Mouse (Mus musculus) intestine, embryonic 16.5 days (tissue): Measurements from ENCODE around the gene Olfr340. TPM values are rescaled to one million over a fixed set of nuclear protein-coding genes. Genes with fewer than 3 reads are reported as not detected.
"Not testable (repeated sequence)": the region's sequence is repeated elsewhere in the genome, so short reads cannot be mapped to it uniquely, and the experiment has no call there.

Experiments used
- ATAC-seq: fragments of 200-750 bp; cut with Nextera tagmentation; 2 replicates; pipeline ENCODE4 v1.8.0; 2017; ENCODE audit warnings: moderate TSS enrichment, moderate library complexity
- H3K27ac ChIP-seq: fragments of 300-500 bp; sonication (generic); 2 replicates; pipeline ENCODE4 v1.5.1; 2014; ENCODE audit warnings: mild to moderate bottlenecking, low read length
- H3K27me3 ChIP-seq: fragments of 300-500 bp; sonication (generic); replicated peaks from 2 replicates; pipeline ENCODE4 v1.6.1; 2014; ENCODE audit warnings: low read length, control low read depth, mixed read lengths; ENCODE audit not compliant: control insufficient read depth, insufficient read depth
- H3K36me3 ChIP-seq: fragments of 300-500 bp; sonication (generic); 2 replicates; pipeline ENCODE4 v1.6.1; 2014; ENCODE audit warnings: low read length, control low read depth; ENCODE audit not compliant: control insufficient read depth, insufficient read depth
- H3K4me1 ChIP-seq: fragments of 300-500 bp; sonication (generic); 2 replicates; pipeline ENCODE4 v1.6.1; 2014; ENCODE audit warnings: low read length, control low read depth, mixed read lengths; ENCODE audit not compliant: control insufficient read depth, insufficient read depth
- H3K4me2 ChIP-seq: fragments of 300-500 bp; sonication (generic); 2 replicates; pipeline ENCODE4 v1.6.1; 2014; ENCODE audit warnings: low read depth, low read length, control low read depth
- H3K4me3 ChIP-seq: fragments of 300-500 bp; sonication (generic); 2 replicates; pipeline ENCODE4 v1.5.1; 2014; ENCODE audit warnings: mild to moderate bottlenecking, low read length
- H3K9ac ChIP-seq: fragments of 300-500 bp; sonication (generic); 2 replicates; pipeline ENCODE4 v1.6.1; 2014; ENCODE audit warnings: low read depth, low read length
- H3K9me3 ChIP-seq: fragments of 300-500 bp; sonication (generic); 2 replicates; pipeline ENCODE4 v1.6.1; 2016; ENCODE audit warnings: low read length, control low read depth; ENCODE audit not compliant: control insufficient read depth
- WGBS: fragments of 180-500 bp; shearing (Covaris S2); extraction: QIAGEN DNeasy Blood & Tissue Kit; methylation state at CpG from one replicate; pipeline ENCODE4 v1.1.7; 2014; 5-methylcytosine and 5-hydroxymethylcytosine counted together
- polyA plus RNA-seq: library from polyadenylated mRNA; unstranded; fragments of >200 nt; fragmentation: Nextera tagmentation; extraction: Ambion mirVana; gene quantifications from 2 replicates; pipeline ENCODE4 v1.2.1, GENCODE M21; 2015

Gene Olfr340
- polyA plus RNA-seq, result not detected in 2 replicates

DNA sequence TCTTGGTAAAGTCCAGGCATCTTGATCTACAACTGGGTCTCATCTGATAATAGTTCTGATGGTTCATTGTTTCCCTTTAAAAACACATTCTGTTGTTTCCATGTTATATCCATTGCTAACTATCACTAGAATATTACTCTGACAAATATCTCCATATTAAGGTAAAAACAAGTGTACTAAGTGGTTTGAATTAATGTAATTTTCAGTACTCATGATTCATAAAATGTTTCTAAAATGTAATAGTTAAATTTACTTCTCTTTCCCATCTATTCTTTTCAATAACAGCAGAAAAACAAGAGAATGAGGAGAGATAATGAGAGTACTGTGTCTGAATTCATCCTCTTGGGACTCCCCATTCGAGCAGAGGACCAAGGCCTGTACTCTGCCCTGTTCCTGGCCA, at the start of gene Olfr340:
Olfr340 (plus strand) TSS at position 301 of the 400 bp plus-strand sequence.
- no peak within 1 kb of the TSS for H3K4me2 ChIP-seq
- ATAC-seq, result no peak
- WGBS, result 78% methylated on average over 1 of the region's 1 CpGs
- no peaks in the 10 kb centered on the region for H3K4me1 ChIP-seq
- no peaks in the 10 kb centered on the region for H3K9me3 ChIP-seq
- H3K36me3 ChIP-seq, result no peaks in the 10 kb centered on the region
- no peak within 1 kb of the TSS for H3K27ac ChIP-seq
- H3K4me3 ChIP-seq, result no peak within 1 kb of the TSS
- no peak within 1 kb of the TSS for H3K9ac ChIP-seq
- H3K27me3 ChIP-seq, result no peaks in the 10 kb centered on the region

DNA sequence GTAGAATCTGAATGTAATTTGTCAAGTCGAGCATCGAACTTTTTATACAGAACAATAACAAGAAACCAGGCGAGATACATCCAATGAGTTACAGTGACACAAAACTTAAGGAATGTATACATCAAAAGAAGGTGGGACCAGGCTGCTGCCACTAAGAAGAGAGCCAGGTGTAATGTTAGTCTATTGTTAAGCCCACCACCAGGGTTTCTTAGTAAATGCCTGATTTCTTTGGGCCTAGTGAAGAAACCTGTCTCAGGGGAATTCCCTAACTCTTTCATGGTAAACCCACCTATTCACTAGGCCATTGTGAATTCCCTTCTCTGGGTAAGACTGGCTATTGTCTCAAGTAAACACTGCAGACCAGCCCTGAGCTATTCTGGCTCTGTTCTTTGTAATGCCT, 37.2 kb upstream of the Olfr340 start:
- H3K4me2 ChIP-seq, result not testable (repeated sequence)
- WGBS, result 79% methylated on average over 3 of the region's 3 CpGs

DNA sequence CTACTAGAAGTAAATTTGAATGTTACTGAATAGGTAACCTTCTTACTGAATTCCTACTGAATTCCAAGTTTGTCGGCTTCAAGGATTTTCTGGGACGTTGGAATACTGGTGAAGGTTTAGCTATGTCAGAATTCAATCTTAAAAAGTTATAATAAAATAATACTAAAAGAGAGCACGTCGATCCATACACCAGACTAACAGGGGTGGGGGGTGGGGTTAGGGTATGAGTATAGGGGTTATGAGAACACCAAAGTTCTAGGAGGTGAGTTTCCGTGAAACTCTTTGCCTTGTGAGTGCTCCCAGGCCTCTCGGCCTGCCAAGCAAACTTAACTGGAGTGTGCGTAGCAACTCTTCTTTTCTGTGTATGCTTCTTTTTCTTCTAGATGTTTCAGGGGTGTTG, 36.8 kb upstream of the Olfr340 start:
- not testable (repeated sequence) for H3K9me3 ChIP-seq, H3K27ac ChIP-seq, ATAC-seq, H3K27me3 ChIP-seq, H3K4me3 ChIP-seq, H3K36me3 ChIP-seq, H3K9ac ChIP-seq, H3K4me1 ChIP-seq, H3K4me2 ChIP-seq
- WGBS, result 88% methylated on average over 7 of the region's 7 CpGs

More for the DNA sequence above, 37.2 kb upstream of the Olfr340 start:
- H3K27me3 ChIP-seq, H3K4me1 ChIP-seq, H3K9ac ChIP-seq, H3K9me3 ChIP-seq, H3K4me3 ChIP-seq, H3K27ac ChIP-seq, H3K36me3 ChIP-seq, ATAC-seq: not testable (repeated sequence)

DNA sequence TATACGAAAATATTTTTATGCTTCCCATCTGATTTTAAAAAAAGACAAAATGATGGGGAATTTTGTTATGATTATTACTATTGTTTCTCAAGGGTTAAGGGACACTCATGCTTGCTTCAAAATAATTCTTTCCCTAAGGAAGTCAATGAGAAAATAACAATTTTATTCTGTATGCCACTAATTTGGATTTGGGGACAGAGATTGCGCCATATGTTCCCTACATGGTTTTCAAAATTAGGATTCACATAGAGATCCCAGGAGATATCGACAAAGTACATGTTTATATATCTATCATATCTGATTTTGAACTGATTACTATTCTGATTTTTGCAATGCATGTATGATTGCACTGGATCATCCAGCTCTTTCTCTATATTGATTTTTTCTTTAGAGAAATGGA, 33.7 kb upstream of the Olfr340 start, which contains the start of gene Olfr339:
Olfr339 (plus strand) TSS at position 301 of the 400 bp plus-strand sequence.
- ATAC-seq, result no peak
- no peak within 1 kb of the TSS for H3K27ac ChIP-seq
- no peak within 1 kb of the TSS for H3K4me3 ChIP-seq
- no peaks in the 10 kb centered on the region for H3K36me3 ChIP-seq
- no peak within 1 kb of the TSS for H3K4me2 ChIP-seq
- WGBS, result 80% methylated on average over 3 of the region's 3 CpGs
- H3K9me3 ChIP-seq, result no peaks in the 10 kb centered on the region
- no peak within 1 kb of the TSS for H3K9ac ChIP-seq
- no peaks in the 10 kb centered on the region for H3K27me3 ChIP-seq
- H3K4me1 ChIP-seq, result no peaks in the 10 kb centered on the region

DNA sequence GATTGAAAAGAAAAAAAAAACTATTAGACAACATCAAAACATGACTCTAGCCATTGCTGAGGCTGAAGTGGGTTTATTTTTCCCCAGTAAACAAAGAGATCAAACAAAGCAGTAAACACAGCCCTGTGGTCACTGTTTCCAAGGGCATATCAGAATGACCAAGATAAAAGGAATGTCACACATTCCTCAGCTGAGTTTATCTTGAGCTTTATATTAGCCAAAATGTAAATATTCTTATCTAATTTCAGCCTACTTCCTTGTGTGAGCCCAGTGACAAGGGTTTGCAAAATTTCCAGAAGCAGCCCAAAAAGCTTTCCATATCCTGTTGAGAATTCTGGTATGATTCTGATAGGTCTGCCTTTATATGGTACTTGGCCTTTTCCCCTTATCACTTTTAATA, 21.2 kb downstream of the Olfr340 start:
- Histone ChIP-seq H3K9ac (no peak overlapping the region), H3K36me3 (no peaks in the 10 kb centered on the region), H3K27ac (no peak overlapping the region), H3K9me3 (no peaks in the 10 kb centered on the region), H3K4me3 (no peak overlapping the region), H3K4me1 (no peaks in the 10 kb centered on the region), H3K4me2 (no peak overlapping the region), H3K27me3 (no peaks in the 10 kb centered on the region)
- ATAC-seq, result no peak

DNA sequence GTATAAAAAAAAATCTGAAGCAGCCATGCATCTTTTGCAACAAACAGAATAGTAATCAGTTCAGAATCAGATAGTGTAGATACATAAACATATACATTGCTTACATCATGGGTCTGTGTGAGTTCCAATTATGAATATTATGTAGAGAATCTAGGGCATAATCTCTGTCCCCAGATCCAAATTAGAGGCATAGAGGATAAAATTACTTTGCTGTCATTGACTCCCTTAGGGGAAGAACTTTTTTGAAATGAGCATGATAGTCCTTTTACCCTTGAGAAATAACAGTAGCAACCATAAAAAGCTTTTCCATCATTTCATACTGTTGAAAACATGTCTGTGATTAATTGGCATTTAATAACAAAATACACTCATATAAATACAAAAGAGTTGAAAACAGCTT, 30.0 kb downstream of the Olfr340 start, which contains the start of gene Olfr341:
Olfr341 (minus strand) TSS at position 101 of the 400 bp plus-strand sequence.
- Histone ChIP-seq H3K4me1 (no peaks in the 10 kb centered on the region), H3K4me3 (no peak within 1 kb of the TSS), H3K27me3 (no peaks in the 10 kb centered on the region), H3K9ac (no peak within 1 kb of the TSS), H3K36me3 (no peaks in the 10 kb centered on the region), H3K4me2 (no peak within 1 kb of the TSS), H3K27ac (no peak within 1 kb of the TSS), H3K9me3 (no peaks in the 10 kb centered on the region)
- ATAC-seq, result no peak

Other genes with a start within 250 kb of the Olfr340 start
- 29.1 and 29.8 TPM in 2 replicates for gene Ptgs1, start 222.2 kb upstream of the Olfr340 start, polyA plus RNA-seq
- gene Olfr338, start 79.1 kb upstream of the Olfr340 start, polyA plus RNA-seq, result not detected in 2 replicates
- not detected in 2 replicates for gene Olfr339, start 33.6 kb upstream of the Olfr340 start, polyA plus RNA-seq
- not detected in 2 replicates for gene Olfr341, start 29.9 kb downstream of the Olfr340 start, polyA plus RNA-seq
- gene Olfr342, start 72.4 kb downstream of the Olfr340 start, polyA plus RNA-seq, result not detected in 2 replicates
- not detected in 2 replicates for gene Olfr344, start 114.1 kb downstream of the Olfr340 start, polyA plus RNA-seq
- gene Olfr345, start 187.5 kb downstream of the Olfr340 start, polyA plus RNA-seq, result not detected in 2 replicates
- gene Olfr346, start 233.2 kb downstream of the Olfr340 start, polyA plus RNA-seq, result not detected in 2 replicates